Mouse (Mus musculus) spleen, adult 2 months (tissue): ENCODE data around the gene 1700001C02Rik. TPM values are rescaled to one million over a fixed set of nuclear protein-coding genes. Genes with fewer than 3 reads are reported as not detected.

Experiments used
- DNase-seq, 2 experiments: peaks; one replicate each; pipeline versions ENCODE4 v3.0.0 to v3.0.0-alpha.2; 2012 to 2021; ENCODE audit warnings: low spot score in 2 of 2, low read depth in 1 of 2
- H3K27ac ChIP-seq: fragments of 200-500 bp; 2 replicates; pipeline ENCODE4 v1.5.1; 2012; ENCODE audit warnings: low read length, inconsistent platforms; ENCODE audit not compliant: insufficient read depth
- H3K27me3 ChIP-seq: fragments of 200-500 bp; 2 replicates; pipeline ENCODE4 v1.6.1; 2012; ENCODE audit warnings: mild to moderate bottlenecking, moderate library complexity, low read length, inconsistent platforms; ENCODE audit not compliant: control insufficient read depth, insufficient read depth
- H3K36me3 ChIP-seq: fragments of 200-500 bp; 2 replicates; pipeline ENCODE4 v1.6.1; 2012; ENCODE audit warnings: mild to moderate bottlenecking, low read length, inconsistent platforms; ENCODE audit not compliant: control insufficient read depth, insufficient read depth
- H3K4me1 ChIP-seq: fragments of 200-500 bp; 2 replicates; pipeline ENCODE4 v1.6.1; 2011; ENCODE audit warnings: inconsistent platforms; ENCODE audit not compliant: control insufficient read depth, insufficient read depth, insufficient read length
- H3K4me3 ChIP-seq: fragments of 200-500 bp; 2 replicates; pipeline ENCODE4 v1.5.1; 2011; ENCODE audit warnings: mild to moderate bottlenecking, inconsistent platforms; ENCODE audit not compliant: insufficient read depth, insufficient read length; ENCODE audit errors: extremely low read depth
- CTCF ChIP-seq: fragments of 200-500 bp; IDR thresholded peaks from 2 replicates; pipeline ENCODE4 v1.5.1; 2011; ENCODE audit warnings: mild to moderate bottlenecking, inconsistent platforms; ENCODE audit not compliant: insufficient read depth, insufficient read length, insufficient replicate concordance; ENCODE audit errors: extremely low read depth
- POLR2A ChIP-seq: fragments of 200-500 bp; IDR thresholded peaks from 2 replicates; pipeline ENCODE4 v1.6.1; 2011; ENCODE audit warnings: low read depth, low read length, inconsistent platforms
- WGBS: fragments of 180-500 bp; shearing (Covaris S2); methylation state at CpG from one replicate; pipeline ENCODE4 v1.1.7; 2018; 5-methylcytosine and 5-hydroxymethylcytosine counted together
- polyA plus RNA-seq: library from polyadenylated mRNA; depleted of rRNA; stranded (reverse); fragments of >200 nt; gene quantifications from 2 replicates; pipeline ENCODE4 v1.2.3, GENCODE M21; 2012; rRNA removed

1700001C02Rik gene
- polyA plus RNA-seq, 1 experiment, result not detected

DNA sequence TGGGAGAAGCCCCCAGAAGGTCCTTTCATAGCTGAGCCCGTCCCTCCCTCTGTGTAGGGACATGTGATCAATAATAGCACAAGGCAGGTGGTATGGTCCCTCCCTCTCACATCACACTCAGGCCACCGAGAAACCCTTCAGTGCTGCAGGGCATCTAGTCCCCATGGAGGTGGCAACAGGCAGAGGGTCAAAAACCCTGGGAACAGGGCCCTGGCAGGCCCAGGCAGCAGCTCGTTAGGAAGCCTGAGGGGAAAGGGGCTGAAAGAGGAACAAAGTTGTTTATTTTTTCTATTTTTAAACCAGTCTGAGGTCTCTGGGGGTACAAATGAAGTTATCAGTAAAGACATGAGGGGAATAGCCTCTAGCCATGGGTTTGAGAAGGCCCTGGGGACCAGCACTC lies 58.4 kb downstream of the 1700001C02Rik start:
- DNase-seq, result no peak
- Histone ChIP-seq H3K27ac (no peak overlapping the region), H3K36me3 (no peaks in the 10 kb centered on the region), H3K4me1 (peaks cover 15% of the 10 kb centered on the region; the same call in 1 of the 2 replicates), H3K27me3 (no peaks in the 10 kb centered on the region), H3K4me3 (no peak overlapping the region)
- TF ChIP-seq POLR2A, result no peak
- WGBS, result 47% methylated on average over 3 of the region's 3 CpGs

DNA sequence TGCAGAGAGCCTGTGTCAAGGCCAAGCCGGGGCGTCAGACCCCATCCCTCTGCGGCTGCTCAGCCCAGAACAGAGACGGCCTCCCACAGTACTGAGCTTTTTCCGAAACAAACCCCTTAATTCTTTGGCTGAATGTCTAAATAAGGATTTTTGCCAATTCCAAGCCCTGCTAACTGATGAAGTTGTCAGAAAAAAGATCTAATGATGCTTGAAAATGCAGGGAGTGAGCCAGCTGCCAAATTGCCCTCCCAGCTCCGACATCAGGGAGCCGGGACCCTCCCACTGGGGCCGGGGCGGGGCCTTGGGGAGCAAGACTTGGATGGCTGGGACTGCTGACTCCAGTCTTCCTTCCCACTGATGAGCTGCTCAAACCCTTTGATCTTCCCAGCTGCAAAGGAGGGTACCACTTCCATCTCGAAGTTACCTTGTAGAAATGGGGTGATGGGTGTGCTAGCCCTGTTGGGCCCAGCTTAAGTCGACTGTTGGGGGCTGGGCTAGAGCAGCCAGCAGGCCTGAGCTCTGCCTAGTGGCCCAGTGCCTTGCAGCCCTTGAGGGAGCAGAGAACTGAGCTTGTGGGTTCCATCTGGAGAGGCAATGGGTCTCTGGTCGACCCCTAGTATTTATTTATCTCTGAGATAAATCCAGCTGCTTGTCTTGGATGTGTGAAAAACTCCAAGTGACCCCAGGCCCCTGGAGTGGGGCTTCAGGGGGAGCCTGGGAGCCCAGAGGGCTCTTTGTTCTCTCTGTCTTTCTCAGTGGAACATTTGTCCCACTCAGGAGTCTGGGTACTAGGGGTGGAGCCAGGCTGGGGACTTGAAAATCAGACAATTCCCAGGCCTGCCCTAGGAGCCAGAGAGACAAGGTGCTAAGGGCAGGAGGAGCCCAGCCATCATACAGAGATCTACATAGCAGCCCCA lies 60.3 kb downstream of the 1700001C02Rik start:
- H3K27ac ChIP-seq, result no peak overlapping the region
- H3K36me3 ChIP-seq, result no peaks in the 10 kb centered on the region
- WGBS, result 74% methylated on average over 12 of the region's 12 CpGs
- peaks cover 15% of the 10 kb centered on the region; the same call in 1 of the 2 replicates for H3K4me1 ChIP-seq
- H3K4me3 ChIP-seq, result no peak overlapping the region
- no peaks in the 10 kb centered on the region for H3K27me3 ChIP-seq
- no peak for TF ChIP-seq CTCF
- no peak for TF ChIP-seq POLR2A
- DNase-seq, result no peak

DNA sequence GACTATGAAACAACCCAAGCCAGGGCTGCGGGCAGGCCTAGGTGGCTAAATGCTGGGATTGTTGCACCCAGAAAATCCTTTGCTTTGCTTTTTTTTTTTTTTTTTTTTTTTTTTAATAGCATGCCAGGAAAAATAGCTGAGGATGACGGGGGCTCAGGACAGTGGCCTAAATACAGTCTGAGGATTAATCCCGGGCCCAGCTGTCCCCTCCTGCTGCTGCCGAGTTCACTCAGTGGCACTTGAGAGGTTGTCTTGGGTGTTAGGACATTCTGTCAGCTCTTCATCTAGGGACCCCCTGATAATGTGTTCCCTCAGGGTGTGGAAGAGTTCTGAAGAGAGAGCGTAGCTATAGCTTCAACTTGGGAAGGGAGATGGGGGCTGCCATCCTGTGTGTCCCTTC lies 61.3 kb downstream of the 1700001C02Rik start:
- no peak for TF ChIP-seq CTCF
- TF ChIP-seq POLR2A, result no peak
- DNase-seq, result no peak
- no peak overlapping the region for H3K27ac ChIP-seq
- H3K4me1 ChIP-seq, result peaks cover 15% of the 10 kb centered on the region; the same call in 1 of the 2 replicates
- H3K36me3 ChIP-seq, result no peaks in the 10 kb centered on the region
- WGBS, result 90% methylated on average over 5 of the region's 5 CpGs
- H3K4me3 ChIP-seq, result no peak overlapping the region
- no peaks in the 10 kb centered on the region for H3K27me3 ChIP-seq

DNA sequence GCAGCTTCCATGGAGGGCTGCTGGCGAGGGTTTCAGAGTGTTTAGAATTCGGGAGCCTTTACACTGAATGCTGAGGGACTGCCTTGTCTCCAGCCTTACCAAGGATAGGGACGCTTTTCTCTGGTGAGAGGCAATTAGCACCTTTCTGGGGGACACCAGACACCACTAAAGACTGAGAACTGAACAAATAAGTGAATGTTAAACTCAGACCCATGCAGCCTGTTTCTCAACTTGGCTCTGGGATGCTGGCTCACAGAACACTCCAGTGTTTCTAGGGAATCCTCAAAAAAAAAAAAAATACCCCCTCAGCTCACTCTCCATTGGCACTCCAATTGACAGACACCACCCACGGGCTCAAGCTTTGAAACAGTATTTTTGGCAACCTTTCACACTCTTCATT lies 63.1 kb downstream of the 1700001C02Rik start:
- Histone ChIP-seq H3K27me3 (no peaks in the 10 kb centered on the region), H3K4me3 (no peak overlapping the region), H3K36me3 (no peaks in the 10 kb centered on the region), H3K4me1 (peaks cover 10% of the 10 kb centered on the region; the same call in 1 of the 2 replicates), H3K27ac (no peak overlapping the region)
- no peak for TF ChIP-seq CTCF
- no peak for TF ChIP-seq POLR2A
- DNase-seq, result no peak
- 60% methylated on average over 4 of the region's 4 CpGs for WGBS

Other genes with a start within 250 kb of the 1700001C02Rik start
- 14.3 and 16.1 TPM in 2 replicates for gene Selenoi, start 233.5 kb upstream of the 1700001C02Rik start, polyA plus RNA-seq
- 0.14 and 0.20 TPM in 2 replicates for gene Drc1, start 184.7 kb upstream of the 1700001C02Rik start, polyA plus RNA-seq
- 0.05 and 0.08 TPM in 2 replicates for gene Otof, start 4.1 kb upstream of the 1700001C02Rik start, polyA plus RNA-seq
- gene Cib4, start 79.8 kb downstream of the 1700001C02Rik start, polyA plus RNA-seq, result not detected in 2 replicates
- 7.9 and 8.6 TPM in 2 replicates for gene Kcnk3, start 122.1 kb downstream of the 1700001C02Rik start, polyA plus RNA-seq
- gene Slc35f6, start 181.9 kb downstream of the 1700001C02Rik start, polyA plus RNA-seq, result 56.6 and 78.5 TPM in 2 replicates
- 47.7 and 56.4 TPM in 2 replicates for gene Cenpa, start 200.7 kb downstream of the 1700001C02Rik start, polyA plus RNA-seq
- gene Dpysl5, start 245.5 kb downstream of the 1700001C02Rik start, polyA plus RNA-seq, result 0.06 and 0.15 TPM in 2 replicates